Comparison of ENCODE assay signal across 8 mouse cellular contexts in genomic region chr9:124312171-124313142, GRCm38 (mm10). TPM values are rescaled to one million over a fixed set of nuclear protein-coding genes. Genes with fewer than 3 reads are reported as not detected.
A peak's percentile ranks its signal among the peaks of the same experiment; 100 is the strongest.
DNase-seq lines count a peak whose midpoint lies in the region; ATAC-seq and TF ChIP-seq lines count a peak whose summit lies in the region.

2010315B03Rik (minus strand) TSS chr9:124312696.

- no peaks in the 10 kb centered on the region for H3K27me3 ChIP-seq in kidney, embryonic 14.5 days (ENCODE audit: control insufficient read depth, insufficient read depth, low read length)
- H3K27me3 ChIP-seq in limb, embryonic 15.5 days, result no peaks in the 10 kb centered on the region

- peak within 1 kb of the TSS; percentile 86 for H3K27ac ChIP-seq in bone marrow macrophage, adult 2 months (ENCODE audit: insufficient read depth, low read depth, low read length)
- H3K27ac ChIP-seq in embryonic fibroblast, embryonic 13.5 days (ENCODE audit: insufficient read depth, low read length), result peak within 1 kb of the TSS; percentile 47
- peak within 1 kb of the TSS; percentile 91 for H3K27ac ChIP-seq in kidney, embryonic 14.5 days (ENCODE audit: low read depth, low read length)
- peak within 1 kb of the TSS; percentile 92 for H3K27ac ChIP-seq in limb, embryonic 15.5 days

- peak; percentile 100 for ATAC-seq in kidney, embryonic 14.5 days (ENCODE audit: low FRiP score, low TSS enrichment)
- peak; percentile 93 for ATAC-seq in limb, embryonic 15.5 days (ENCODE audit: insufficient number of reproducible peaks, low FRiP score, low TSS enrichment, low read depth)

- H3K9me3 ChIP-seq in kidney, embryonic 14.5 days (ENCODE audit: control insufficient read depth, low read length), result peaks cover 1% of the 10 kb centered on the region; the same call in 1 of the 2 replicates
- H3K9me3 ChIP-seq in limb, embryonic 15.5 days, result no peaks in the 10 kb centered on the region

- TF ChIP-seq POLR2A in bone marrow macrophage, adult 2 months (IDR thresholded peaks at IDR 0.05; ENCODE audit: borderline replicate concordance, low read depth, low read length), result no peak
- peak; percentile 92 for TF ChIP-seq POLR2A in embryonic fibroblast, embryonic 13.5 days (IDR thresholded peaks at IDR 0.05; ENCODE audit: low read depth, low read length)

- peak within 1 kb of the TSS; percentile 50 for H3K4me2 ChIP-seq in kidney, embryonic 14.5 days (replicated peaks; ENCODE audit: low read depth, low read length)
- H3K4me2 ChIP-seq in limb, embryonic 15.5 days, result peak within 1 kb of the TSS; percentile 52

- peak; percentile 93 for DNase-seq in A20 (ENCODE audit: low read depth, low spot score)
- peak; percentile 90 to 91 for DNase-seq in heart, adult 9 months (ENCODE audit: low spot score in 2 of 2)
- DNase-seq in monocyte, adult 2 months (ENCODE audit: low read depth in 1 of 2, low spot score in 2 of 2), result peak; percentile 80 to 81
- DNase-seq in spleen, postnatal 36 days (ENCODE audit: low spot score in 2 of 2), result peak; percentile 89 to 91

- no peaks in the 10 kb centered on the region for H3K36me3 ChIP-seq in kidney, embryonic 14.5 days (ENCODE audit: control insufficient read depth, insufficient read depth, low read length)
- no peaks in the 10 kb centered on the region for H3K36me3 ChIP-seq in limb, embryonic 15.5 days

- TF ChIP-seq CTCF in bone marrow macrophage, adult 2 months (IDR thresholded peaks at IDR 0.05; ENCODE audit: low read depth, low read length), result no peak
- TF ChIP-seq CTCF in embryonic fibroblast, embryonic 13.5 days (IDR thresholded peaks at IDR 0.05; ENCODE audit: borderline replicate concordance, insufficient read depth, low read length), result no peak

- H3K4me1 ChIP-seq in bone marrow macrophage, adult 2 months (ENCODE audit: control insufficient read depth, insufficient read depth, low read length), result peaks cover 6% of the 10 kb centered on the region
- H3K4me1 ChIP-seq in embryonic fibroblast, embryonic 13.5 days (ENCODE audit: control insufficient read depth, insufficient read depth, low read length), result no peaks in the 10 kb centered on the region
- peaks cover 5% of the 10 kb centered on the region; the same call in 1 of the 2 replicates for H3K4me1 ChIP-seq in kidney, embryonic 14.5 days (ENCODE audit: control insufficient read depth, insufficient read depth, low read length)
- H3K4me1 ChIP-seq in limb, embryonic 15.5 days, result peaks cover 4% of the 10 kb centered on the region; the same call in 1 of the 2 replicates

- 1% methylated on average over 21 of the region's 22 CpGs for WGBS in kidney, embryonic 14.5 days
- WGBS in limb, embryonic 15.5 days, result 2% methylated on average over 21 of the region's 22 CpGs

- H3K9ac ChIP-seq in kidney, embryonic 14.5 days (ENCODE audit: low read depth, low read length), result peak within 1 kb of the TSS; percentile 80
- peak within 1 kb of the TSS; percentile 58 for H3K9ac ChIP-seq in limb, embryonic 15.5 days

- peak within 1 kb of the TSS; percentile 76 for H3K4me3 ChIP-seq in bone marrow macrophage, adult 2 months (ENCODE audit: insufficient read depth, low read length)
- peak within 1 kb of the TSS; percentile 75 for H3K4me3 ChIP-seq in embryonic fibroblast, embryonic 13.5 days (ENCODE audit: insufficient read depth, low read length)
- H3K4me3 ChIP-seq in kidney, embryonic 14.5 days (ENCODE audit: low read length), result peak within 1 kb of the TSS; percentile 82
- H3K4me3 ChIP-seq in limb, embryonic 15.5 days, result peak within 1 kb of the TSS; percentile 73

RNA-seq across cellular contexts. Expression of gene 2010315B03Rik, which starts in this region (rescaled TPM):
- 28.0 and 28.8 TPM in 2 replicates for polyA plus RNA-seq in bone marrow macrophage, adult 2 months (2012; ENCODE audit: insufficient read depth, insufficient read length, missing spikeins)
- polyA plus RNA-seq in embryonic fibroblast, embryonic 13.5 days (2011; ENCODE audit: insufficient read length, low read depth, missing spikeins), result 12.9 and 16.8 TPM in 2 replicates
- 9.8 and 10.8 TPM in 2 replicates for polyA plus RNA-seq in kidney, embryonic 14.5 days (2014; fragmentation: Nextera tagmentation; extraction: Ambion mirVana)
- polyA plus RNA-seq in limb, embryonic 15.5 days (2015; fragmentation: Nextera tagmentation; extraction: Ambion mirVana), result 7.9 and 10.1 TPM in 2 replicates

Comparison
In these comparisons a context has a peak if more than half of its experiments do, and no peak if none do; other contexts are left out.
1. Peak in every context shown above with its lines: DNase-seq, ATAC-seq, H3K4me3 ChIP-seq and H3K27ac ChIP-seq.